In genomic region chr2:18095804-18096203, GRCm38 (mm10) we compare ENCODE assay signal across 1 mouse cellular context.
A peak's percentile ranks its signal among the peaks of the same experiment; 100 is the strongest.
TF ChIP-seq lines count a peak whose summit lies in the region.

No protein-coding gene starts in this region.

TF ChIP-seq in CH12.LX, 34 proteins besides CTCF, POLR2A, EP300 and RAD21 (continued from another document):
- peak; percentile 65 for TF ChIP-seq ZNF384 (IDR thresholded peaks at IDR 0.05; ENCODE audit: low read depth, low read length)
- TF ChIP-seq BHLHE40 (IDR thresholded peaks at IDR 0.05; ENCODE audit: low read depth, low read length) = no peak
- no peak for TF ChIP-seq USF2 (conservative IDR thresholded peaks at IDR 0.05; ENCODE audit: low read depth, low read length)
- TF ChIP-seq UBTF (IDR thresholded peaks at IDR 0.05; ENCODE audit: low read depth, low read length) = no peak
